Mouse (Mus musculus) ES-Bruce4 (cell line): ENCODE results near the gene Havcr2.

Source experiments
- CTCF ChIP-seq: IDR thresholded peaks from one replicate; pipeline ENCODE4 v1.8.1; 2011; ENCODE audit warnings: low read depth, low read length
- EP300 ChIP-seq: IDR thresholded peaks from 2 replicates; pipeline ENCODE4 v1.6.1; 2011; ENCODE audit warnings: low read depth, low read length; ENCODE audit not compliant: insufficient read depth
- POLR2A ChIP-seq: IDR thresholded peaks from one replicate; pipeline ENCODE4 v1.8.1; 2011; ENCODE audit warnings: low read length; ENCODE audit not compliant: insufficient read depth

GRCm38 (mm10) chr11:46439005-46439543, 15.7 kb upstream of the Havcr2 start:
- TF ChIP-seq CTCF (no peak), POLR2A (no peak), EP300 (no peak)
